Mouse (Mus musculus) embryonic facial prominence, embryonic 11.5 days (tissue): ENCODE data around the gene Hsp90ab1. TPM values are rescaled to one million over a fixed set of nuclear protein-coding genes. Genes with fewer than 3 reads are reported as not detected.
A peak's percentile ranks its signal among the peaks of the same experiment; 100 is the strongest.

ENCODE experiments used
- ATAC-seq: fragments of 200-750 bp; cut with Nextera tagmentation; replicated peaks from 2 replicates; pipeline ENCODE4 v1.8.0; 2017; ENCODE audit warnings: low read depth; ENCODE audit not compliant: insufficient number of reproducible peaks, low FRiP score, low TSS enrichment
- DNase-seq: peaks from one replicate; pipeline ENCODE4 v3.0.0-alpha.2; 2015; ENCODE audit warnings: low spot score
- H3K27ac ChIP-seq: fragments of 300-500 bp; sonication (generic); replicated peaks from 2 replicates; pipeline ENCODE4 v1.5.1; 2014; ENCODE audit warnings: mild to moderate bottlenecking, low read depth, low read length, control low read depth
- H3K27me3 ChIP-seq: fragments of 300-500 bp; sonication (generic); 2 replicates; pipeline ENCODE4 v1.6.1; 2014; ENCODE audit warnings: mild to moderate bottlenecking, low read length, moderate library complexity, mixed read lengths; ENCODE audit not compliant: control insufficient read depth, insufficient read depth
- H3K36me3 ChIP-seq: fragments of 300-500 bp; sonication (generic); replicated peaks from 2 replicates; pipeline ENCODE4 v1.6.1; 2014; ENCODE audit warnings: low read depth, mild to moderate bottlenecking, low read length, moderate library complexity, mixed read lengths; ENCODE audit not compliant: control insufficient read depth, insufficient read depth
- H3K4me1 ChIP-seq: fragments of 300-500 bp; sonication (generic); 2 replicates; pipeline ENCODE4 v1.6.1; 2014; ENCODE audit warnings: low read length, mixed read lengths; ENCODE audit not compliant: control insufficient read depth, insufficient read depth
- H3K4me2 ChIP-seq: fragments of 300-500 bp; sonication (generic); 2 replicates; pipeline ENCODE4 v1.6.1; 2014; ENCODE audit warnings: low read depth, mild to moderate bottlenecking, control low read depth, low read length, moderate library complexity
- H3K4me3 ChIP-seq: fragments of 300-500 bp; sonication (generic); 2 replicates; pipeline ENCODE4 v1.5.1; 2014; ENCODE audit warnings: low read depth, low read length, control low read depth
- H3K9ac ChIP-seq: fragments of 300-500 bp; sonication (generic); replicated peaks from 2 replicates; pipeline ENCODE4 v1.6.1; 2014; ENCODE audit warnings: mild to moderate bottlenecking, control low read depth, low read length
- H3K9me3 ChIP-seq: fragments of 300-500 bp; sonication (generic); replicated peaks from 2 replicates; pipeline ENCODE4 v1.6.1; 2016; ENCODE audit warnings: mild to moderate bottlenecking, low read length, inconsistent platforms, mixed read lengths; ENCODE audit not compliant: control insufficient read depth
- WGBS: fragments of 180-500 bp; shearing (Covaris S2); extraction: QIAGEN DNeasy Blood & Tissue Kit; methylation state at CpG from one replicate; pipeline ENCODE4 v1.1.7; 2014; 5-methylcytosine and 5-hydroxymethylcytosine counted together
- polyA plus RNA-seq: library from polyadenylated mRNA; unstranded; fragments of >200 nt; fragmentation: Nextera tagmentation; extraction: Ambion mirVana; gene quantifications from 2 replicates; pipeline ENCODE4 v1.2.1, GENCODE M21; 2014

The Hsp90ab1 gene
- polyA plus RNA-seq, 1 experiment from 2014 or later, result 1,660 TPM

- Histone ChIP-seq H3K4me3 (no peak overlapping the region), H3K4me1 (no peaks in the 10 kb centered on the region), H3K4me2 (no peak overlapping the region), H3K36me3 (no peaks in the 10 kb centered on the region), H3K27me3 (peaks cover 6% of the 10 kb centered on the region; the same call in 1 of the 2 replicates), H3K9ac (no peak overlapping the region), H3K27ac (no peak overlapping the region), H3K9me3 (no peaks in the 10 kb centered on the region)
- DNase-seq (no peak), ATAC-seq (no peak)
- WGBS, result 54% methylated on average over 13 of the region's 13 CpGs
Measured at GRCm38 (mm10) chr17:45530346-45530782, 42.7 kb downstream of the Hsp90ab1 start.

- DNase-seq (no peak), ATAC-seq (no peak)
- Histone ChIP-seq H3K9ac (no peak overlapping the region), H3K36me3 (no peaks in the 10 kb centered on the region), H3K9me3 (no peaks in the 10 kb centered on the region), H3K4me2 (no peak overlapping the region), H3K27me3 (no peaks in the 10 kb centered on the region), H3K4me1 (no peaks in the 10 kb centered on the region; the same call in 1 of the 2 replicates), H3K4me3 (no peak overlapping the region), H3K27ac (no peak overlapping the region)
- 25% methylated on average over 5 of the region's 5 CpGs for WGBS
Measured at GRCm38 (mm10) chr17:45526571-45526970, 46.5 kb downstream of the Hsp90ab1 start.

- Histone ChIP-seq H3K27me3 (no peaks in the 10 kb centered on the region), H3K36me3 (no peaks in the 10 kb centered on the region), H3K4me1 (no peaks in the 10 kb centered on the region; the same call in 1 of the 2 replicates), H3K9me3 (no peaks in the 10 kb centered on the region), H3K27ac (no peak overlapping the region), H3K9ac (no peak overlapping the region), H3K4me2 (no peak overlapping the region), H3K4me3 (no peak overlapping the region)
- DNase-seq (no peak), ATAC-seq (no peak)
- WGBS, result 76% methylated on average over 4 of the region's 4 CpGs
Measured at GRCm38 (mm10) chr17:45524961-45525360, 48.1 kb downstream of the Hsp90ab1 start.

- Histone ChIP-seq H3K36me3 (no peaks in the 10 kb centered on the region), H3K9ac (peak within 1 kb of the TSS; percentile 59), H3K4me1 (no peaks in the 10 kb centered on the region; the same call in 1 of the 2 replicates), H3K4me3 (peak within 1 kb of the TSS; percentile 35), H3K4me2 (peak within 1 kb of the TSS; percentile 65), H3K9me3 (no peaks in the 10 kb centered on the region), H3K27me3 (no peaks in the 10 kb centered on the region), H3K27ac (no peak within 1 kb of the TSS)
- ATAC-seq (peak; percentile 76), DNase-seq (peak; percentile 90)
- 0% methylated on average over 21 of the region's 21 CpGs for WGBS
Measured at GRCm38 (mm10) chr17:45523263-45523662, 49.8 kb downstream of the Hsp90ab1 start, which contains the start of gene Tcte1. Tcte1 (plus strand) TSS chr17:45523434.

GRCm38 (mm10) chr17:45520136-45520535, 52.9 kb downstream of the Hsp90ab1 start:
- H3K27ac ChIP-seq, result no peak overlapping the region
- H3K36me3 ChIP-seq, result no peaks in the 10 kb centered on the region; the same call in 1 of the 2 replicates
- DNase-seq, result no peak

GRCm38 (mm10) chr17:45518766-45519475, 54.1 kb downstream of the Hsp90ab1 start:
- Histone ChIP-seq H3K4me2 (no peak overlapping the region), H3K4me3 (no peak overlapping the region), H3K27ac (no peak overlapping the region), H3K9me3 (no peaks in the 10 kb centered on the region), H3K4me1 (no peaks in the 10 kb centered on the region; the same call in 1 of the 2 replicates), H3K27me3 (no peaks in the 10 kb centered on the region), H3K36me3 (no peaks in the 10 kb centered on the region; the same call in 1 of the 2 replicates), H3K9ac (no peak overlapping the region)
- ATAC-seq (no peak), DNase-seq (no peak)
- 85% methylated on average over 12 of the region's 12 CpGs for WGBS

More at GRCm38 (mm10) chr17:45520136-45520535, 52.9 kb downstream of the Hsp90ab1 start:
- no peaks in the 10 kb centered on the region for H3K9me3 ChIP-seq
- H3K4me2 ChIP-seq, result no peak overlapping the region
- no peaks in the 10 kb centered on the region for H3K27me3 ChIP-seq
- no peaks in the 10 kb centered on the region; the same call in 1 of the 2 replicates for H3K4me1 ChIP-seq
- no peak overlapping the region for H3K4me3 ChIP-seq
- ATAC-seq, result no peak
- no peak overlapping the region for H3K9ac ChIP-seq
- WGBS, result 84% methylated on average over 11 of the region's 11 CpGs

Other genes starting within 250 kb of the Hsp90ab1 start
- 88.6 and 97.6 TPM in 2 replicates for gene Cdc5l, start 139.5 kb downstream of the Hsp90ab1 start, polyA plus RNA-seq
- gene Spats1, start 97.9 kb downstream of the Hsp90ab1 start, polyA plus RNA-seq, result 0.17 and 0.26 TPM in 2 replicates
- gene Aars2, start 66.4 kb downstream of the Hsp90ab1 start, polyA plus RNA-seq, result 14.3 and 16.1 TPM in 2 replicates
- gene Tcte1, start 49.8 kb downstream of the Hsp90ab1 start, polyA plus RNA-seq, result 1.5 and 2.3 TPM in 2 replicates
- gene Tmem151b, start 23.6 kb downstream of the Hsp90ab1 start, polyA plus RNA-seq, result 5.4 and 6.3 TPM in 2 replicates
- gene Nfkbie, start 17.6 kb downstream of the Hsp90ab1 start, polyA plus RNA-seq, result 3.5 and 5.3 TPM in 2 replicates
- gene Slc35b2, start 9.4 kb downstream of the Hsp90ab1 start, polyA plus RNA-seq, result 85.6 and 92.2 TPM in 2 replicates
- gene Slc29a1, start 26.3 kb upstream of the Hsp90ab1 start, polyA plus RNA-seq, result 52.5 and 58.9 TPM in 2 replicates
- gene Mymx, start 28.8 kb upstream of the Hsp90ab1 start, polyA plus RNA-seq, result 1.6 and 5.6 TPM in 2 replicates
- 0.28 and 0.52 TPM in 2 replicates for gene Capn11, start 86.1 kb upstream of the Hsp90ab1 start, polyA plus RNA-seq
- gene Mrpl14, start 113.1 kb upstream of the Hsp90ab1 start, polyA plus RNA-seq, result 127 and 141 TPM in 2 replicates
- 23.5 and 24.8 TPM in 2 replicates for gene Tmem63b, start 113.6 kb upstream of the Hsp90ab1 start, polyA plus RNA-seq
- 0.61 TPM in 1 of 2 replicates, not detected in the other for gene 1600014C23Rik, start 160.6 kb upstream of the Hsp90ab1 start, polyA plus RNA-seq